Mouse (Mus musculus): ENCODE data around the gene Cdyl2.

DNA sequence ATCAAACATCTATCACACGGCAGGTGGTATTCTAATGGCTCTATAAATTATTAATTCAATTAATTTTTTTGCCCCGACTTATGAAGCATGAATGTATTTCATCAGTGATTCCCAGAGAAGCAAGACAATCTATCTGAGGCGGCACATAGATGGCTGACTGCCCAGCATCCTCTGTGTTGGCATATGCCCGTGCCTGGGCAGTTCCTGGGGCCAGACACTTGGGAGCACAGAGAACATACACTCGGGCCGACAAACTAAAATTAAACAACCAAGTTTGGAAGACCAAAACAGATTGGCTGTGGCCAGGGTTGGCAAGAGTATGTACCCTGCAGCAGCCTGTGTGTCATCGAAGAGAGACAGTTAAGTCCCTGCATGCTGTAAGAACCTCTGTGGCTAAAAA, 117.9 kb downstream of the Cdyl2 start:
- TF ChIP-seq CTCF (IDR thresholded peaks at IDR 0.05; ENCODE audit: extremely low read depth, insufficient read depth, insufficient read length, insufficient replicate concordance) (no peak), POLR2A (IDR thresholded peaks at IDR 0.05; ENCODE audit: low read depth, low read length) (no peak)
